Mouse (Mus musculus) embryonic facial prominence, embryonic 10.5 days (tissue): ENCODE results near the gene Gm4559. TPM values are rescaled to one million over a fixed set of nuclear protein-coding genes. Genes with fewer than 3 reads are reported as not detected.
A peak's percentile ranks its signal among the peaks of the same experiment; 100 is the strongest.
"Not testable (repeated sequence)": the region's sequence is repeated elsewhere in the genome, so short reads cannot be mapped to it uniquely, and the experiment has no call there.

Source experiments
- DNase-seq: peaks from one replicate; pipeline ENCODE4 v3.0.0-alpha.2; 2017; ENCODE audit warnings: low spot score
- H3K27ac ChIP-seq: fragments of 300-500 bp; sonication (generic); replicated peaks from 2 replicates; pipeline ENCODE4 v1.5.1; 2016; ENCODE audit warnings: mild to moderate bottlenecking
- H3K27me3 ChIP-seq: fragments of 300-500 bp; sonication (generic); replicated peaks from 2 replicates; pipeline ENCODE4 v1.6.1; 2016; ENCODE audit warnings: low read depth, mild to moderate bottlenecking; ENCODE audit not compliant: poor library complexity, severe bottlenecking
- H3K36me3 ChIP-seq: fragments of 300-500 bp; sonication (generic); replicated peaks from 2 replicates; pipeline ENCODE4 v1.6.1; 2016; ENCODE audit warnings: mild to moderate bottlenecking, moderate library complexity
- H3K4me1 ChIP-seq: fragments of 300-500 bp; sonication (generic); 2 replicates; pipeline ENCODE4 v1.6.1; 2016
- H3K4me3 ChIP-seq: fragments of 300-500 bp; sonication (generic); 2 replicates; pipeline ENCODE4 v1.5.1; 2016; ENCODE audit warnings: mild to moderate bottlenecking, moderate library complexity
- H3K9me3 ChIP-seq: fragments of 300-500 bp; sonication (generic); 2 replicates; pipeline ENCODE4 v1.6.1; 2016; ENCODE audit warnings: mild to moderate bottlenecking
- WGBS: fragments of 180-500 bp; shearing (Covaris S2); methylation state at CpG from one replicate; pipeline ENCODE4 v1.1.7; 2016; 5-methylcytosine and 5-hydroxymethylcytosine counted together
- polyA plus RNA-seq: library from polyadenylated mRNA; unstranded; fragments of >200 nt; fragmentation: Nextera tagmentation; extraction: Ambion mirVana; gene quantifications from 2 replicates; pipeline ENCODE4 v1.2.1, GENCODE M21; 2016

Gm4559 gene
- polyA plus RNA-seq = not detected in 2 replicates

DNA sequence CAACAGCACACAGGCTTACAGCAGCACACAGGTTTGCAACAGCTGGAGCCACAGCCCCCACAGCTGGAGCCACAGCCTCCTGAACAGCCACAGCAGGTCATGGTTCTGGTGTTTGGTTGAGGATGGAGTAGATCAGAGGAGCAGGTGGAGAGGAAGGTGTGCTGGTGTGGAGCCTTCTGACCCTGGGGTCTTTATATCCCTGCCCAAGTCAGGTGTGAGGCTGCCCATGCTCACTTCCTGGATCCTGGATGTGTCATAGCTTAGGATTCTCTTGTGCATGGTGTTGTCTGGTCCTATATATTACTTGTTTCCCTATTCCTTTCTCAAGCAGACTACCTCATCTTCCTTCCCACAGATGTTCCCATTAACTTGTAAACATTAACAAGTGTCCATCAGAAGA is at the start of gene Gm4559:
Gm4559 (minus strand) TSS at position 101 of the 400 bp plus-strand sequence.
- H3K4me1 ChIP-seq, H3K4me3 ChIP-seq, H3K27me3 ChIP-seq, H3K27ac ChIP-seq, H3K9me3 ChIP-seq, DNase-seq, H3K36me3 ChIP-seq: not testable (repeated sequence)

DNA sequence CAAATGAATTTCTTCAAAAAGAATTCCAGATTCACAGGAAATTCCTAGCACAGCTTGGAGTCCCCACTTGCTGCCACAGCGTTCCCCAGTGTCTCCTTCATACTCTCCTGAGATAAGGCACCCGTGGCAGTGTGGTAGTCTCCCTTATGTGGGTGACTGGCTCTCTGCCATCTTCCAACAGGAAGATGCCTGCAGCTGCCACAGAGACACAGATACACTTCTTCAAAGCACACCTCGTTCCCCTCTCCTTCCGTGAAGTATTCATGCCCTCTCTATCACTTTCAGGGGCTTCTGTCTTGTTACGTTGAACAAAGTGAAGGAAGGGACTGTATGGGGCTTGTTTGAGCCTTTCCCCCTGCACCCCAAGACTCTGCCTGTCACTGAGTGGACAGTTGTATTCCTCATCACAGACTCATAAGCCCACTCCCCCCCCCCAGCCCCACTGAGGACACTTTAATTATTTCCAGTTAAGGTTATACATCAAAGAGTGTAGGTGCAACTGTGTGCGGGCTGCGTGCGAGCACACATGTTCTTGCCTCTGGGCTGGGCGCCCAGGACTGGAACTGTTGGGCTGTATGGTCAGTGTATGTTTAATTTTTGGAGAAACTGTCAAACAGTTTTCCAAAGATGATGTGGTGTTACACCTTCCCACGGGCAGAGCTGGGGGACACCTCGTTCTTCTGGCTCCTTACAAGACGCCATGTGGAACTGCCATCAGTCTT is 49.4 kb upstream of the Gm4559 start:
- H3K4me3 ChIP-seq = no peak overlapping the region
- no peaks in the 10 kb centered on the region for H3K36me3 ChIP-seq
- peak overlapping the region; percentile 80 for H3K27ac ChIP-seq
- no peaks in the 10 kb centered on the region; the same call in 1 of the 2 replicates for H3K27me3 ChIP-seq
- peaks cover 48% of the 10 kb centered on the region for H3K4me1 ChIP-seq
- DNase-seq = no peak
- 87% methylated on average over 12 of the region's 12 CpGs for WGBS
- no peaks in the 10 kb centered on the region for H3K9me3 ChIP-seq

DNA sequence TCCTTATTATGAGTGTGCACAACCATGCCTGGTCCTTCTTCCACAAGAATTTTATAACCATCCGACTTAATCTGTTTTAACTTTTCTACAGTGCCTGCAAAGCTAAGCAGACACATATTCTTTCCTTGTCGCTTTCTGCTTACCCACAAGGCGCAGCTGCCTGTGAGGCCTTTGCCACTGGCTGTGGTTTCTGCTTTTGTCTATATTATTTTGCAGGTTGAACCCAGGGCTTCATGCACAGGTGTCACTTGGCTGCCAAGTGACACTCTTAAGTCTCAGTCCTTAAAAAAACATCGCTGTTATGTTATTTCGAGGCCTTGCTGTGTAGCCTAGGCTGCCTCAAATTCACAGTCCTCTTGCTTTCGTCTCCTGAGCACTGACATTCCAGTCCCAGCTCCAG is 48.5 kb upstream of the Gm4559 start:
- Histone ChIP-seq H3K27ac (peak overlapping the region; percentile 80), H3K9me3 (no peaks in the 10 kb centered on the region), H3K4me1 (peaks cover 44% of the 10 kb centered on the region), H3K4me3 (no peak overlapping the region), H3K36me3 (no peaks in the 10 kb centered on the region), H3K27me3 (no peaks in the 10 kb centered on the region; the same call in 1 of the 2 replicates)
- WGBS = 85% methylated on average over 6 of the region's 6 CpGs
- no peak for DNase-seq

DNA sequence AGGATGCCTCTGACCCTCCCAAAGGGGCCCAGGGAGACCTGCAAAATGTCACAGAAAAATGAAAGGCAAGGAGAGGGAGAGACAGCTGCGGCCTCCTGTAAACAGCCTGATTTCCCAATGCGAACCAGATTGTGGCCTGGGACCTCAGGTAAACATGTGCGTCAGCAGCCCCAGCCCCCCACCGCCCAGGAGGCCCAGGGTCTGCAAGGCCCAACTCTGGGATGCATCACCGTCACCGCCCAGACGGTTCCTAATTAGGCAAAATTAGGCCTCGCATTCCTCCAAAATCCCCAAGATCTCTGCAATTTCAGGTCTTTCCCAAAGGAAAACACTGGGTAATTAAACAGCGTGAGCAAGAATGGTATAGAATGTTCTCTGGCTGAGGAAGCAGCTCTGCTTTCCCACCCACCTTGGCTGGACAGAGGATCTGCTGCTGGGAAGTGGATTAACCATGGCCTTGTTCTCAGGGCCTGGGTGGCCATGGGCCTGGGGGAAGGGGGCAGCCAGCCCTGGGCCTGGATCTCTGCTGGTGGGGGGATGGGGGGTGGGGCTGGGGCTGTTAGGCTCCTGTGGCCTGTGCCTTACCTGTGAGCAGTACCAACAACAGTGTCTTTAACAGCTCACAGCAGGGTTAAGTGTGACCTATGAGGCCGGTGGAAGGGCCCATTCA is 47.6 kb upstream of the Gm4559 start:
- DNase-seq = peak; percentile 61
- not testable (repeated sequence) for H3K4me3 ChIP-seq, H3K9me3 ChIP-seq, H3K27me3 ChIP-seq, H3K36me3 ChIP-seq
- H3K27ac ChIP-seq = peak overlapping the region; percentile 82
- 37% methylated on average over 7 of the region's 10 CpGs for WGBS
- H3K4me1 ChIP-seq = peaks cover 44% of the 10 kb centered on the region

DNA sequence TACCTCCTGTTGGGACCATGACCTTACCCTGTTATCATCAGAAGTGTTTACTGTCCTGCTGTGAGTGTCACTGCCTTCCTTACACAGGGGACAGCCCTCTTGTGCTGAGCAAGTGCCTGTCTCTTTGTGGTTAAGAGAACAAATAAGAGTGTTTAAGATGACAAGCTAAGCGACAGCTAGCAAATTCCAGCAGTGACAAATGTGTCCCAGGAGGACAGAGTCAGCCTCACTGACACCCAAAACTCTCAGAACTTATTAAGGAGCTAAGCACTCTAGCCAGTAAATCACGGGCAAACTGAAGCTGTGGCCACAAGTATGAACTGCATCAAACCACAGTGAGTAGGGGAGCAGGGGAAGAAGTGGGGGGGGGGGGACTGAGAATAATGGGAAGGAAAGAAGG is 46.7 kb upstream of the Gm4559 start:
- peak overlapping the region; percentile 82 for H3K27ac ChIP-seq
- WGBS = 33% methylated on average over 2 of the region's 2 CpGs
- no peaks in the 10 kb centered on the region; the same call in 1 of the 2 replicates for H3K27me3 ChIP-seq
- H3K4me3 ChIP-seq = no peak overlapping the region
- H3K4me1 ChIP-seq = peaks cover 43% of the 10 kb centered on the region
- H3K36me3 ChIP-seq = no peaks in the 10 kb centered on the region
- DNase-seq = no peak
- H3K9me3 ChIP-seq = no peaks in the 10 kb centered on the region

DNA sequence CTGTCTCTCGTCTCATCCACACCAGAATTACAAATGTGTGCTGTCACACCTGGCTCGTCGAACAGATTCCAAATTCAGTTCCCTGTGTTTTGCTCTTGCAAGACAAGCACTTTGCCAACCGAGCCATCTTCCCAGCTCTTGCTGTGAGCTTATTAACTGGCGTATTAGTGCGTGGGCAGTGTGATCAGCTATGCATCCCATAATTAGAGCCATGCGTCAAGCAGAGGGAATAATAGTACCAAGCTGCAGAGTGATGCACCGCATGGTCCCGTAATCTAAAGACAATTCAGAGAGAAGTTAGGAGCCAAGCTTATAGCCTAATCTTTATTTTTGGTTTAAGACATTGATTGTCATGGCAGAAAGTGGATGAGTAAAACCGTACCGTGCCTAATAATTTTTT is 45.0 kb upstream of the Gm4559 start:
- Histone ChIP-seq H3K4me3 (no peak overlapping the region), H3K27ac (peak overlapping the region; percentile 82)
- WGBS = 85% methylated on average over 11 of the region's 11 CpGs

DNA sequence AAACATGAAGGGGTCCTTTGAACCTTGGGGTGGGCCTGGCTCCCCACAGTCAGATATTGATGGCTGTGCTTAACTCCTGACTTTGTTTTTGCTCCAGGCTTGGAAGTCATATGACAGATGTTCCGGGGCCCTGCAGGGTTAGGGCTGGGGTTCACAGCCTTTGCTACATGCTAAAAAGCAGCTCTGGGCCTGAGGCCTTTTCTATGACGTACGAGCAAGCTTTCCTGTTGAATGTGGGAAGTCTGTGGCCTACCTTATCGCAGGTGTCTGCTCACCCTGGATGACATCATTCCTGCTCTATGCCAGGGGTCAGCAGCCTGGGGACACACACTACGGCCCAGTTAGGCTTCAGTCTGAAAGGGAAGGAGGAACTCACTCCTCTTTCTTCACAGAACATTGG is 43.1 kb upstream of the Gm4559 start:
- Histone ChIP-seq H3K27me3 (no peaks in the 10 kb centered on the region; the same call in 1 of the 2 replicates), H3K4me1 (peaks cover 34% of the 10 kb centered on the region), H3K36me3 (no peaks in the 10 kb centered on the region), H3K27ac (peak overlapping the region; percentile 82; the same call in 1 of the 2 replicates), H3K4me3 (no peak overlapping the region), H3K9me3 (no peaks in the 10 kb centered on the region)
- 80% methylated on average over 5 of the region's 5 CpGs for WGBS
- no peak for DNase-seq

More for the DNA sequence above, 45.0 kb upstream of the Gm4559 start:
- Histone ChIP-seq H3K36me3 (no peaks in the 10 kb centered on the region), H3K27me3 (no peaks in the 10 kb centered on the region; the same call in 1 of the 2 replicates), H3K4me1 (peaks cover 43% of the 10 kb centered on the region), H3K9me3 (no peaks in the 10 kb centered on the region)
- no peak for DNase-seq

DNA sequence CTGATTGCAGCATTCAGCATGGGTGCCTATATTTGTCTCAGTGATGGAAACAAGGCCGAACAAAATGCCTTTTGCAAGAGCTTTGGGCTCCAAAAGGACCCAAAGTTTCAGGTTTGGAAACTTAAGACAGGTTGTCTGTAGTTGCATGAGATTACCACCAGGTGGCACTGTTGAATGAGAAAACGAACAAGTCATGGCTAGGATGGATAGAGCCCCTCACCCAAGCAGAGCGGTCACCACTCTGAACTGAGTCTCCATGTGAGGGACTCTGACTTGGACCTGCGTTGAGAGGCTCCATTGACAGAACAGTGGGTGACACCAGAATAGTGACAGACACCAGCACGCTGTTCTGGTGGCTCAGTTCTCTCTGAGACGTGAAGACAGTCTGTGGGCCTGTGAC is 42.4 kb upstream of the Gm4559 start:
- 44% methylated on average over 6 of the region's 6 CpGs for WGBS
- Histone ChIP-seq H3K4me3 (no peak overlapping the region), H3K27me3 (no peaks in the 10 kb centered on the region; the same call in 1 of the 2 replicates), H3K4me1 (peaks cover 30% of the 10 kb centered on the region), H3K36me3 (no peaks in the 10 kb centered on the region), H3K9me3 (no peaks in the 10 kb centered on the region), H3K27ac (peak overlapping the region; percentile 58; the same call in 1 of the 2 replicates)
- peak; percentile 59 for DNase-seq

DNA sequence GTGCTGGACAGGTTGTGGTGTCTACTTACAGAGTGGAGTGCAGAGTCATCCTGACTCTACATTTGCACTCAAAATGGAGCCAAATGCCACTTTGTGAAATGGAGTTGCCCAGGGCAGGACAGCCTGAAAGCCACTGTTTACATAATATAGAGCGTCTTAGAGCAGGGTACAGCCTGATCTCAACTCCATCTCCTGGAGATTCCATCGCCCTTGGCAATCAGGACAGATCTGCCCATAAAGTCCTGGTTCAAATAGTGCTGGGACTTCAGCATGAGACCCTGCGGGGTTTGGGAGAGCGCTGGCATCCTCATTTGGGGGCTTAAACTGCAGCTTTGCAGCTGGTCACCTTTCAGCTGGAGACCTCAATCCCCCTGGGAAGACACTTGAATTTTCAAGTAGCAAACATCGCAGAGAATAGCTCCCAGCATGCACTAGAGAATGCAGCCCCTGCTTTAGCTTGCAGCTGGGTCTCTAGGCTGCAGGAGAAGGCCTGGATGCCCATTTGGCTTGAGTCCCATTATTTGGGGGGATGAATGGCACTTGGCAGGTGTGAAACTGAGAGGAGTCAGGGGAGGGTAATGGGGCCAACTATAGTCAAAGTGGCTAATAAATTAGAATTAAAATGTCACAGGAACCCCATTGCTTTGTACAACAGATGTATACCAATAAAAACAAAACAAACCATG is 40.6 kb upstream of the Gm4559 start:
- Histone ChIP-seq H3K4me1 (peaks cover 17% of the 10 kb centered on the region), H3K27me3 (no peaks in the 10 kb centered on the region; the same call in 1 of the 2 replicates), H3K27ac (peak overlapping the region; percentile 30), H3K36me3 (no peaks in the 10 kb centered on the region), H3K9me3 (no peaks in the 10 kb centered on the region), H3K4me3 (no peak overlapping the region)
- WGBS = 62% methylated on average over 5 of the region's 5 CpGs
- DNase-seq = no peak

DNA sequence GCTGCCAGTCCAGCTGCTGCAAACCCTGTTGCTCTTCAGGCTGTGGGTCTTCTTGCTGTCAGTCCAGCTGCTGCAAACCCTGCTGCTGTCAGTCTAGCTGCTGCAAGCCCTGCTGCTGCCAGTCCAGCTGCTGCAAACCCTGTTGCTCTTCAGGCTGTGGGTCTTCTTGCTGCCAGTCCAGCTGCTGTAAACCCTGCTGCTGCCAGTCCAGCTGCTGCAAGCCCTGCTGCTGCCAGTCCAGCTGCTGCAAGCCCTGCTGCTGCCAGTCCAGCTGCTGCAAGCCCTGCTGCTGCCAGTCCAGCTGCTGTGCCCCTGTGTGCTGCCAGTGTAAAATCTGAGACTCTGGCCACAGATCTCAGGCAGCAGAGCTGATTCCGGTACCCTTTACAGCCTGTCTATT is 29.8 kb upstream of the Gm4559 start:
- not testable (repeated sequence) for H3K36me3 ChIP-seq, H3K4me1 ChIP-seq, DNase-seq, H3K9me3 ChIP-seq, H3K27ac ChIP-seq, H3K4me3 ChIP-seq
- peaks cover 17% of the 10 kb centered on the region for H3K27me3 ChIP-seq
- WGBS = 86% methylated on average over 1 of the region's 1 CpGs

DNA sequence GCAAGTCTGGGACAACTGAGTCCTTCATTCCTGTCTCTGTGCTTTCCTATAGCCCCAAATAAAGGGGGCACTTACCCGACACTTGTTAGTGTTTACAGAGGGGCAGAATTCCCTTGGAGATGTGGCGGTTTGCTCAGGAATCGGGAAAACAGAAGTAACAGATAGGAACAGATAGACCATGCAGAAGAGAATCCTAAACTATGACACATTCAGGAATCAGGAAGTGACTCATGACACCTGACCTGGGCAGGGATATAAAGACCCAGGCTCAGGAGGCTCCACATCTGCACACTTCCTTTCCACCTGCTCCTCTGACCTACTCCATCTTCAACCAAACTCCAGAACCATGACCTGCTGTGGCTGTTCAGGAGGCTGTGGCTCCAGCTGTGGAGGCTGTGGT is 29.1 kb upstream of the Gm4559 start, which contains the start of gene Krtap5-4:
Krtap5-4 (plus strand) TSS at position 301 of the 400 bp plus-strand sequence.
- Histone ChIP-seq H3K9me3 (no peaks in the 10 kb centered on the region), H3K27me3 (peaks cover 17% of the 10 kb centered on the region), H3K4me1 (0 out of 2 replicates have a peak, but pooled peaks cover 8% of the 10 kb centered on the region), H3K36me3 (no peaks in the 10 kb centered on the region), H3K4me3 (no peak within 1 kb of the TSS), H3K27ac (no peak within 1 kb of the TSS; the same call in 1 of the 2 replicates)
- no peak for DNase-seq
- WGBS = 68% methylated on average over 3 of the region's 3 CpGs

DNA sequence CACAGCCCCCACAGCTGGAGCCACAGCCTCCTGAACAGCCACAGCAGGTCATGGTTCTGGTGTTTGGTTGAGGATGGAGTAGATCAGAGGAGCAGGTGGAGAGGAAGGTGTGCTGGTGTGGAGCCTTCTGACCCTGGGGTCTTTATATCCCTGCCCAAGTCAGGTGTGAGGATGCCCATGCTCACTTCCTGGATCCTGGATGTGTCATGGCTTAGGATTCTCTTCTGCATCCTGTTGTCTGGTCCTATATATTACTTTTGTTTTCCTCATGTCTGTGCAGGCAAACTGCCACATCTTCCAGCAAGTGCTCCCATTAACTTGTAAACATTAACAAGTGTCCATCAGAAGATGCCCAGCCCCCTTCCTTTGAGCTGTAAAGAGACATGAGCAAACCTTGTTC is 22.9 kb upstream of the Gm4559 start, which contains the start of gene Krtap5-1:
Krtap5-1 (minus strand) TSS at position 101 of the 400 bp plus-strand sequence.
- H3K27me3 ChIP-seq = peaks cover 11% of the 10 kb centered on the region
- not testable (repeated sequence) for DNase-seq, H3K9me3 ChIP-seq, H3K4me1 ChIP-seq, H3K4me3 ChIP-seq, H3K27ac ChIP-seq, H3K36me3 ChIP-seq
